Mouse (Mus musculus) lung, postnatal 0 days (tissue): Measurements from ENCODE around the gene Igsf3.

Experiments used
- CTCF ChIP-seq: IDR thresholded peaks from 2 replicates; pipeline ENCODE4 v1.5.1; 2016; ENCODE audit warnings: antibody characterized with exemption, mild to moderate bottlenecking
- EP300 ChIP-seq: IDR thresholded peaks from 2 replicates; pipeline ENCODE4 v1.6.1; 2016; ENCODE audit warnings: antibody characterized with exemption, mild to moderate bottlenecking, control low read depth

GRCm38 (mm10) chr3:101404620-101405415 is 27.9 kb downstream of the Igsf3 start:
- no peak for TF ChIP-seq CTCF
- TF ChIP-seq EP300: no peak
